Mouse (Mus musculus) G1E-ER4 (cell line): ENCODE data around the gene Fzr1. TPM values are rescaled to one million over a fixed set of nuclear protein-coding genes. Genes with fewer than 3 reads are reported as not detected.

Experiments
- GATA1 ChIP-seq: IDR thresholded peaks from one replicate; pipeline ENCODE4 v1.8.0; 2012; ENCODE audit warnings: low read length, inconsistent platforms
- polyA plus RNA-seq: library from polyadenylated mRNA; stranded (reverse); fragments of >175 nt; gene quantifications from 2 replicates; pipeline ENCODE4 v1.2.3, GENCODE M21; 2012

Fzr1 gene
- polyA plus RNA-seq, 1 experiment, result 111 TPM

DNA sequence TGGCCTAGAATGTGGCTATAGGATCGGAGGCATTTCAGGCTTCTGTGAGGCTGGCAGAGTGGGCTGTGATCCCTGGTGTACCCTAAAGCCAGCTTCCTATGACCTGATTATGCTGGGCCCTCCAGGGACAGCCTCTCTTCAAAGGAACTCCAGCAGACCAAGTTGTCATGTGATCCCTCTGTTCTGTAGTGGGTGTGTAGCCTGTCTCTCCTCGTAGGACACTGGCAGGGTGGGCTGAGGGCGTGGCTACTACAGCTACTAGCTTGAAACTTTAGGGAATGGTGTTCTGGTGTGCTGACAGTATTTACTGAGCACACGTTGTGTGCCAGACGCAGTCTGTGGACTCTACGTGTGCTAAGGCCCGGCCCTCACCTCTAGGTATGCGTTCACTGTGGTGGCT is 17.6 kb downstream of the Fzr1 start:
- no peak for TF ChIP-seq GATA1

DNA sequence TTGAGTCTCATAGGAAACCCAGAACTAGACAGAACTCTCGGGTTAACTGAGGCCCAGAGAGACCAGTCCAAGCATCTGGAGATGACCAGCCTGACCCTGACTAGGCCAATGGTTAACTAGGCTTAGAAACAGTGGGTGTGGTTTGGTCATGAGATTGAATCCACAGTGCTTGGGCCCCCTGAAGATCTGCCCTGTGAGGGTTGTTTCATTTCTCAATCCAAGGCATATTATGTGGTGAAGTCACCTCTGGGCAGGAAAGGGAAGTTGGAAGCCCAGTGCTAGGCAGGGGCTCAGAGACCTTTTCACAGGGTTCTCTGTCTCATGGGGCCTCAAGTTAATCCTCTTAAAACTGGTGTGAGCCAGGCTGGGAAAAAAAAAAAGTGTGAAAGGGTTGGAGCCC is 19.5 kb downstream of the Fzr1 start:
- no peak for TF ChIP-seq GATA1

DNA sequence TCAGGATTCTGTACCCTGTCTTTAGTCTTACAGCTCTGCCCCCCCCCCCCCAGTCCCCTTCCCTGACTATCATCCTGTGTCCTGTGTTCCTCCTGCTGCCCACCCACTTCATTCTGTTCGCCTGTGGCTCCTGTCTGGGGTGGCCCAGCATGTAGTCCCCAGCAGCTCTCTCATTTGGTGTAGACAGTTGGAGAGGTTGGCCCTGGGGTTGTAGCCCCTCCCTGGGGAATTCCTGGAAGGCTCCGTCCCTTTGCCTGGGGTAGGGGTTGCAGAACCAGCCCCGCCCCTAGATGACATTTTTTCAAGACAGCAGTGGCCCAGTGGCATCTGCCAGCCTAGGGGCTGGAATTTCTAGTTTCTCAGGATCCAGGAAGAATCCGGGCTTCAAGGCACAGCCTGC is 20.1 kb downstream of the Fzr1 start:
- TF ChIP-seq GATA1, result no peak

DNA sequence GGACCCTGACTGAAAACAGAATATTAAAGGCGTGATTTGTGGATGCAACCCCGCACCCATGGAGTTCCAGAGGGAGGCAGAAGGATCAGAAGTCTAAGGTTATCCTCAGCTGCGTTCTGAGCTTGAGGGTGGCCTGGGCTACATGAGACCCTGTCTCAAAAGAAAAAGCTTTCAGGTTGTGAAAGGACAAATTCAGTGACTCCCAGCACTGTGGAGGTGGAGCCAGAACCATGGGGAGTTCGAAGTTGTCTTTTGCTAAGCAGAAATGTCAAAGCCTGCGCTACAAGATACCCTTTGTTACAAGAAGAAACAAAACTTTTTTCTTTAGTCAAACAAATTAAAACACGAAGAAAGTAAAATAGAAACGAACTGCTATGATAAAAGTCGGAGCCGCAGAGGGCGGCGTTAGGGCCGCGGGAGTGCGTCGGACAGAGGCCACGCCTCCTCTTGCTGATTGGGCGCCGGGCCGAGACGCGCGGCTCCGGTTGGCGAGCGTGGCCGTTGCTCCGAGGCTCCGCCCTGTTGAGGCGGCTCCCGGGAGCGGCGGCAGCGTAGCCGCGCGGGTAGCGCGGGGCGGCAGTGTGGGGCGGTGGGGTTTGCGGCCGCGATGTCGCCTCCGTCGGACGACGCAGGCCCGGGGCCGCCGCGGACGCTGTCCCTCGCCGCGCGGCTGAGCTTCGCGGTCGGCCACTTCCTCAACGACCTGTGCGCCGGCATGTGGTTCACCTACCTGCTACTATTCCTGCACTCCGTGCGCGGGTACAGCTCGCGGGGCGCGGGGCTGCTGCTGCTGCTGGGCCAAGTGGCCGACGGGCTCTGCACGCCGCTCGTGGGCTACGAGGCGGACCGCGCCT is 21.1 kb downstream of the Fzr1 start, which contains the start of gene Mfsd12:
Gene Mfsd12 (plus strand): TSS at position 501 of the 854 bp plus-strand sequence.
- TF ChIP-seq GATA1, result no peak

DNA sequence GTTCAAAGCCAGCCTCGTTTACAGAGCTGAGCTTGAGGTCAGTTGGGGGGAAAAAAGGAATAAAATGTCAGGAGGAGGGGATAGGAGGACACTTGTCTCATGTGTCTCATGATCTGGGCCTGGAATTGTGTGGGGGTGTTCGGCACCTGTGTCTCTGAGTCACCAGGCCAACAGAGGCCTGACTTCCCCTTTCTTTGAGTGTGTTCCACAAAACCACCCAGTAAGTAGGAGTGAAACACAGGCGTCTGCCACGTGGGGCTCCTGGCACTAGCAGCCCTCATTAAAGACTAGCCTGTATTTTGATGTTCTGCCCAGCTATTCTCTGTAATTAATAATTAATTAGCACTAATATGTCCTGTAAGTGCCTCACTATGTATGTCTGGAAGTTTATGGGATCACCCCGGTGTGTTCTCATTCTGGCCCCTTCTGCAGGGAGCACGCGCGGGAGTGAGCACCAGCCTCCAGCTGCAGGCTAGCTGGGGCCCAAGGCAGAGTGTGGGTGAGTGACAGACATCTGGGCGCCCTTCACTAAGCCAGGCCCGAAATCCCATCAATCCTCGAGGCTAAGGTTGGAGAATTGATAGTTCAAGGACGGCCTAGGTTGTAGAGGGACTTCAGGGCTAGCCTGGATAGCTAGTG is 21.8 kb downstream of the Fzr1 start:
- TF ChIP-seq GATA1, result no peak

DNA sequence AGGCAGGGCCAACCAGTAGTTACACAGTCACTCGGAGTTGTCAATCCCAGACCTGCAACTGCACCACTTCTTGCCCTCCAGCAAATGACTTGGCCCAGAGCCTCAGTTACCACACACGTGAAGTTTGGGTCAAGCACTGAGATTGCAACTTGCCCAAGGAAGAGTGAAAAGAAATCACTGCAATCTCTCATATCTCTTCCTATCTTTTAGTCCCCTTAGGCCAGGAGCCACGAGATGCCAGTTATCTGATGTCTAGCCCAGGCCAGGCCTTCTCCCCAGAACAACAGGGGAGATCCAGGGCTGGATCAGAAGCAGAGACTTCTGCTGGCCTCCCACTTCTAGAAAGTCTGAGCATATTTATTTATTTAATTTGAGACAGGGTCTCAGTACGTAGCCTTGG is 22.8 kb downstream of the Fzr1 start:
- no peak for TF ChIP-seq GATA1

DNA sequence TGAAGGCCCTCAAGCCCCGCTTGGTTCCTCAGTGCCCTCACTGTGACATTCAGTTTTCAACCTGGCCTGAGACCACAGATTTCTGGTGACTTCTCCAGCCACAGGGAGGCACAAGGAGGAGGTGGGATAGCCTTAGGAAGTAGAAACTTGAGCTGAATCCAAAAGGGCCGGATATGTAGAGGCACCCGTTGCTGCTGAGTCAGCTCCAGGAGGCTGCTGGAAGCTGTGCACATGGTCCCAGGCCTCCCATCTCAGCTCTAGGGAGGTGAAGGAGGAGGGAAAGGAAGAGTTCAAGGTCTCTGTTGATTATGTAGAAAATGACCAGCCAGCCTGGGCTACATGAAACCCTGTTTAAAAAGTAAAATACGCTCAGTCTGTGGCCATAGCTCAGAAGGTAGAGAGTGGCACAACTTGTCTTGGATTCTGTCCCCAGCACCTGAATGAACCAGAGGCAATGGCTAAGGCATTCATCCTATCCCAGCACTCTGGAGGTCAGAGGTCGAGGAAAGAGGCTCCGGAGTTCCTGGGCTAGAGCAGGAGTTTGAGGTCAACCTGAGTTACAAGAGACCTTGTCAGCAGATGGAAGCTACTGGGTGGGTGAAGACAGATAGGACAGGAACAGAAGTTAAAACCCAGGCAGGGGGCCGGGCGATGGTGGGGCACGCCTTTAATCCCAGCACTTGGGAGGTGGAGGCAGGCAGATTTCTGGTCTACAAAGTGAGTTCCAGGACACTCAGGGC is 23.4 kb downstream of the Fzr1 start:
- TF ChIP-seq GATA1, result no peak

DNA sequence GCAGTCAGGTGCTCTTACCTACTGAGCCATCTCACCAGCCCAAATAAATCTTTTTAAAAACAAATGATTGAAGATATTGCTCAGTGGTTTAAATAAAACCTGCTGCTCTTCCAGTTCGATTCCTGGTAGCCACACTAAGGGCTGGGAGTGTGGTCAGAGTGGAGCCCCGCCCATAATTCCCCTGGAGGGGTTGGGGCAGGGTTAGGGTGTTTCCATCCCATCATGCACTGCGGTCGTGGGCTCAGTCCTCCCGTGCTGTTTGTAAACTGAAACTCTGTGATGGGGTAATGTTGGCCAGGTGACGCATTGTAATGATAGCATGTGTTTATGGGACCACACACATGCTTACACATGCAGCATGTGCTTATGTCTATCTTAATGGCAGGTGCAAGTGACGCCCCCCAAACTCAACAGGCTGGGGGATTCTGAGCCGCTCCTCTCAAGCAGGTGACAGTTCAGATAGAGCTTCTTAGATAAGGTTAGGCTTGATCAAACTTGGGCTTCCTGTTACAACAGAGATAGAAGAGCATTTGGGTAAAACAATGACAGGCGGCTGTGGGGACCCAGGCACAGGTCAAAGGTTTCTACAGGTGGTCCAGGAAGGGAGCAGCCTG is 26.5 kb downstream of the Fzr1 start:
- no peak for TF ChIP-seq GATA1

DNA sequence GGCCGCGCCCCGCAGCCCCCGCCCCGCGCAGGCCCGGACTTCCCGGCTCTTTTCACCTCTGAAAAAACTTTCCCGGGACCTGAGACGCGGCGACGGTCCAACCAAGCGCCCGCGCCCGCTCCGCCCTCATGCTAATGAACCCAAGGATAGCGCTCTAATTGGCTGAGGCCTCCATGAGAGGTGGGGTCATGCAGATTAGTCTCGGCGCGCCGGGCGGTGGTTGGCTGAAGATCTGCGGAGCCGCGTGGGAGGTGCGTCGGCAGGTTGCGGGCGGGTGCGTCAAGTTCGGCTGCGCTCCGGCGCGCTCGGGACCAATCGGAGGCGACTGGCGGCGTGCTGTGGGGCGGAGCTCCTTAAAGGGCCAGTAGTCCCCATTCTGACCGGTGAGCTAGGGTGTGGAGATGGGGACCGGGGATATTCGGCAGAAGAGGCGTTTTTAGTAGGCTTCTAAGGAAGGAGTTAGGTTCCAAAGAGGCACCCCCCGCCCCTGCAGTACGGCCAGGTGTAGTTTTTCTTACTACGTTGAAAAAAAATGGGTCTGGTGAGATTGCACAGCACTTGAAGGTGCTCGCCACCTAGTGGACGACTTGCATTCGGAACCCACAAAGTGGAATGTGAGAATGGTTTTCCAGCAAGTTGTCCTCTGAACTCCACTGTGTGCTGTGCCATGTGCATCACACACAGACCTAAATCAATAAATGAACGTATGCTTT is 27.8 kb downstream of the Fzr1 start, which contains the start of gene Hmg20b:
Gene Hmg20b (minus strand): TSS at position 130 of the 713 bp plus-strand sequence.
- TF ChIP-seq GATA1, result no peak

DNA sequence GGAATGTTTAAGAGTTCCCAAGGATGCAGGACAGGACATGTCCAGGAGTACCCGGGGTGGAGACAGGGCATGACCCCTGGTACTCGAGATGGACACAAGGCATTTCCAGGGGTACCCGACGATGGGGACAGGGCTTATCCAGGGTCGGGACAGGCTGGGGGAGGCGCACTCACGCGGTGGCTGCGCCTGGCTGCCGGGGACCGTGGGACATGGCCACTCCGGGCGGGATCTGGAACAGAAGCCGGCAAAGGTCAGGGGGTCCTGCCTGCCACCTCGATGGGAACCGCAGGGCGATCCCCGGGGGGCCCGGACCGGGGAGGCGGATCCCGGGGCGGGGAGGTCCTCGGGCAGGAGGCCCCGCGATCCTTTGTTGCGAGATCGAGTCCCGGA is 28.4 kb downstream of the Fzr1 start:
- no peak for TF ChIP-seq GATA1

DNA sequence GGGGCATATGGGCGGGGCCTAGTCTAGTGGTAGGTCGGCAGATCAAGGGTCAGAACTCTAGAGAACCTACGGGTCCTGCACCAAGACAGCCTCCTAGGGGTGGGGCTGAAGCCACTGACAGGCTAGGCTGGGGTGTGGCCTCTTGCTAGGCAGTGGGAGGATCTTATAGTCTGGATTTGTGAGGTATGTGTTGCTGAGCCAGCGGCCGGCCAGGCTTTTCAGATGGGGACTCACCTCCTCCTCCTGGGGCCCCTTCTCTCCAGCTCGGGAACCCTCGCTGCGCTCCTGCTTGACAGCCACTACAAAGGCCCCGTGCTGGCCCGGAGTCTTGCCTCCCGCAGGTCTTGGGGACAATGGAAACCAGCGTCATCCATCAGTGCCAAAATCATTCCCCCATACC is 29.2 kb downstream of the Fzr1 start:
- TF ChIP-seq GATA1, result no peak

DNA sequence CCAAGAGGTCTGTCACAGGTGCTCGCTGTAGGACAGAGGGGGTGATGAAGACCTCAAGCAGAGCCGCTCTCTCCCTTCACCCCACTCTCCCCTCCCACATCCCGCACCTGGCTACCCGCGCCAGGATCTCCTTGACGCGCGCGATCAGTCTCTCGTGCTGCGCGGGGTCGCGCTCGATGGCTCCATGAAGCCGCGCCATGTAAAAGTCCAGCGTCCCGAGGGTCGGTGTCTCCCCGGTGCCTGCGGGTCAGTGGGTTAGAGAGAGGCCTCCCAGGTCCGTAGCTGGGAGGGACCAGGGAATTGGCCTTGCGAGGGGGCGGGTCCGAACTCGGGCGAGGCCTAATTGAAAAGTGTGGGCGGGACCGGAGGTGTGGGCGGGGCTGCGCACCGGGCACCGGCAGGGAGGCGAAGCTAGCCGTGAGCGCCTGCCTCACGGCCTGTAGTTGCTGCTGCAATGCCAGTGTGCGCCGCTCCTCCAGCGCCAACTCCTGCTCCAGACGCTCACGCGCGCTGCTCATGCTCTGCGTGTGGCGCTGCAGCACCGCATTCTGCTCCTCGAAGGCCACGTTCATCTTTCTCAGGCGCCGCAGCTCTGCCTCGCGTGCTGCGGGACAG is 31.8 kb downstream of the Fzr1 start:
- no peak for TF ChIP-seq GATA1

DNA sequence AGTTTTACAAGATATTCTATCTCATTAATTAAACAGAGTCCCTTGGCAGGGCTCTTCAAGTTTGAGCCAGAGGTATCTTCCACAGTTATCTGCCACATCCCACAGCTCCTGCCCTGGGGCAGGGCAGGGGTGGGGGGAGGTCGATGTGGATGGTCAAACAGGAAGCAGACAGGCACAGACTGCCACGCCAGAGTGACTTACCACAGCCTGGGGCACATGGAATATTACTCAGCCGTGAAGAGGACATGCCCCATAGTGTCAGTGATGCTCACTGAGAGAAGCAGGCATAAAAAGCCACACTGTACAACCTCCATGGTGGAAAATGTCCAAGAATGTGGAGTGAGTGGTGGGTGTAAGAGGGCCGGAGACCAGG is 33.2 kb downstream of the Fzr1 start:
- no peak for TF ChIP-seq GATA1

DNA sequence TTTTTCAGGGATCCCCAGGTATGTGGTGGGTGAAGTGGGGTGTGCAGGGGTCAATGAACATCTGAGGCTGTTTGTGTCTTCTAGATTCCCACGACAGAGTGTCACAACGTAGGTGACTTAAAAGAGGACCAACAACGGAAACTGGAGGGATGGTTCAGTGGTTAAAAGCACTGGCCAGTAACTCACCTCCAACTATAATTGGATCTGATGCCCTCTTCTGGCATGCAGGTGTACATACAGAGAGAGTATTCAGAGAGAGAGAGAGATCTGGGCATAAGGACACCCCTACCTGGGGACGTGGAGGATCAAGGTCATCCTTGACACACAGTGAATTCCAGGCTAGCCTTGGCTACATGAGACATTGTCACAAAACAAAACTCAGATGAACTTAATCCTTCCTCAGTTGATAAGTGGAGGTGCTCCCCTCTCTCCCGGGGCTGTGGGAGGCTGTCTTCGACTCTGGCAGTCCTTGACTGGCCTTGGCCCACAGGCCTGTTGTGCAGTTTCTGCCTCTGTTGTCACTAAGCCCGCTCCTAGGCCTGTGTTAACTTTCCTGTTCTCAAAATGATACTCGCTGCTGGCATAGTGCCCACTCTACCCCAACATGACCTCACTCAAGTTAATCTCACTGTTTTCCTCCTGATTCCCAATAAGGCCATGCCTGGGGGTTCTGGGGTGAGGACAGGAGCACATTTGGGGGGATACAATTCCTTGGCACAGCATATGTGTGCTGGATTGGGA is 33.7 kb downstream of the Fzr1 start:
- no peak for TF ChIP-seq GATA1
